Mouse (Mus musculus): Measurements from ENCODE around the gene Smarcd1. TPM values are rescaled to one million over a fixed set of nuclear protein-coding genes. Genes with fewer than 3 reads are reported as not detected.

The Smarcd1 gene
- polyA plus RNA-seq, 1 experiment from 2014 or later: 29.9 TPM

GRCm38 (mm10) chr15:99669392-99669791 lies 32.5 kb upstream of the Smarcd1 start:
- Histone ChIP-seq H3K9me3 (no peaks in the 10 kb centered on the region), H3K4me1 (peaks cover 25% of the 10 kb centered on the region), H3K9ac (no peak overlapping the region), H3K27ac (no peak overlapping the region), H3K27me3 (peaks cover 88% of the 10 kb centered on the region), H3K4me2 (no peak overlapping the region), H3K36me3 (no peaks in the 10 kb centered on the region), H3K4me3 (no peak overlapping the region)
- 8% methylated on average over 1 of the region's 1 CpGs for WGBS
- ATAC-seq (ENCODE audit: insufficient number of reproducible peaks, low FRiP score, low TSS enrichment, low read depth): no peak

- peak; percentile 52; the same call in 1 of the 2 replicates for ATAC-seq (ENCODE audit: insufficient number of reproducible peaks, low FRiP score, low TSS enrichment, low read depth)
- Histone ChIP-seq H3K9ac (peak within 1 kb of the TSS; percentile 37), H3K36me3 (no peaks in the 10 kb centered on the region), H3K4me3 (peak within 1 kb of the TSS; percentile 57), H3K4me1 (peaks cover 16% of the 10 kb centered on the region), H3K27ac (no peak within 1 kb of the TSS), H3K9me3 (no peaks in the 10 kb centered on the region), H3K4me2 (peak within 1 kb of the TSS; percentile 98), H3K27me3 (peaks cover 85% of the 10 kb centered on the region)
- under 1% methylated on average over 53 of the region's 74 CpGs for WGBS
Observed at GRCm38 (mm10) chr15:99670154-99670821, 31.6 kb upstream of the Smarcd1 start, which contains the start of gene Asic1. Gene Asic1, plus strand, starts transcription at chr15:99670368.

- H3K27me3 ChIP-seq: peaks cover 77% of the 10 kb centered on the region
- peak overlapping the region; percentile 57 for H3K4me3 ChIP-seq
- peaks cover 16% of the 10 kb centered on the region for H3K4me1 ChIP-seq
- H3K36me3 ChIP-seq: no peaks in the 10 kb centered on the region
- peak overlapping the region; percentile 37 for H3K9ac ChIP-seq
- H3K27ac ChIP-seq: no peak overlapping the region
- no peak for ATAC-seq (ENCODE audit: insufficient number of reproducible peaks, low FRiP score, low TSS enrichment, low read depth)
- WGBS: 33% methylated on average over 5 of the region's 17 CpGs
- peak overlapping the region; percentile 98 for H3K4me2 ChIP-seq
- no peaks in the 10 kb centered on the region for H3K9me3 ChIP-seq
Observed at GRCm38 (mm10) chr15:99670964-99671670, 30.8 kb upstream of the Smarcd1 start.

- Histone ChIP-seq H3K4me1 (peaks cover 16% of the 10 kb centered on the region), H3K27me3 (peaks cover 70% of the 10 kb centered on the region), H3K9me3 (no peaks in the 10 kb centered on the region), H3K27ac (no peak overlapping the region), H3K9ac (no peak overlapping the region), H3K36me3 (no peaks in the 10 kb centered on the region), H3K4me3 (no peak overlapping the region), H3K4me2 (no peak overlapping the region)
- no peak for ATAC-seq (ENCODE audit: insufficient number of reproducible peaks, low FRiP score, low TSS enrichment, low read depth)
- 68% methylated on average over 14 of the region's 14 CpGs for WGBS
Observed at GRCm38 (mm10) chr15:99671783-99672182, 30.1 kb upstream of the Smarcd1 start.

GRCm38 (mm10) chr15:99674866-99675265 lies 27.1 kb upstream of the Smarcd1 start:
- Histone ChIP-seq H3K36me3 (no peaks in the 10 kb centered on the region), H3K4me1 (peaks cover 22% of the 10 kb centered on the region), H3K4me2 (no peak overlapping the region), H3K4me3 (no peak overlapping the region), H3K27me3 (peaks cover 51% of the 10 kb centered on the region), H3K9me3 (no peaks in the 10 kb centered on the region), H3K9ac (no peak overlapping the region), H3K27ac (no peak overlapping the region)
- ATAC-seq (ENCODE audit: insufficient number of reproducible peaks, low FRiP score, low TSS enrichment, low read depth): no peak
- WGBS: 80% methylated on average over 3 of the region's 3 CpGs

- no peaks in the 10 kb centered on the region for H3K36me3 ChIP-seq
- H3K9me3 ChIP-seq: no peaks in the 10 kb centered on the region
- ATAC-seq (ENCODE audit: insufficient number of reproducible peaks, low FRiP score, low TSS enrichment, low read depth): no peak
- H3K4me2 ChIP-seq: no peak overlapping the region
- H3K4me3 ChIP-seq: no peak overlapping the region
- no peak overlapping the region for H3K27ac ChIP-seq
- H3K4me1 ChIP-seq: peaks cover 9% of the 10 kb centered on the region
- H3K9ac ChIP-seq: no peak overlapping the region
- 48% methylated on average over 8 of the region's 8 CpGs for WGBS
- H3K27me3 ChIP-seq: peaks cover 29% of the 10 kb centered on the region
Observed at GRCm38 (mm10) chr15:99677089-99677488, 24.8 kb upstream of the Smarcd1 start.

GRCm38 (mm10) chr15:99678063-99678800 lies 23.7 kb upstream of the Smarcd1 start:
- no peak overlapping the region for H3K27ac ChIP-seq
- H3K4me3 ChIP-seq: no peak overlapping the region
- no peak overlapping the region for H3K4me2 ChIP-seq
- peaks cover 18% of the 10 kb centered on the region for H3K27me3 ChIP-seq
- H3K36me3 ChIP-seq: no peaks in the 10 kb centered on the region
- peaks cover 9% of the 10 kb centered on the region for H3K4me1 ChIP-seq
- H3K9me3 ChIP-seq: no peaks in the 10 kb centered on the region
- ATAC-seq (ENCODE audit: insufficient number of reproducible peaks, low FRiP score, low TSS enrichment, low read depth): no peak
- 15% methylated on average over 13 of the region's 13 CpGs for WGBS
- H3K9ac ChIP-seq: no peak overlapping the region

GRCm38 (mm10) chr15:99679008-99679407 lies 22.9 kb upstream of the Smarcd1 start:
- Histone ChIP-seq H3K4me1 (peaks cover 9% of the 10 kb centered on the region), H3K4me3 (no peak overlapping the region), H3K36me3 (no peaks in the 10 kb centered on the region), H3K27ac (no peak overlapping the region), H3K9ac (no peak overlapping the region), H3K27me3 (peaks cover 11% of the 10 kb centered on the region), H3K4me2 (no peak overlapping the region), H3K9me3 (no peaks in the 10 kb centered on the region)
- ATAC-seq (ENCODE audit: insufficient number of reproducible peaks, low FRiP score, low TSS enrichment, low read depth): no peak
- 49% methylated on average over 7 of the region's 7 CpGs for WGBS

GRCm38 (mm10) chr15:99682880-99683279 lies 19.0 kb upstream of the Smarcd1 start:
- H3K27ac ChIP-seq: no peak overlapping the region
- WGBS: 90% methylated on average over 7 of the region's 7 CpGs
- 0 out of 2 replicates have a peak, but pooled peaks cover 5% of the 10 kb centered on the region for H3K27me3 ChIP-seq
- H3K9me3 ChIP-seq: no peaks in the 10 kb centered on the region
- ATAC-seq (ENCODE audit: insufficient number of reproducible peaks, low FRiP score, low TSS enrichment, low read depth): no peak
- H3K36me3 ChIP-seq: no peaks in the 10 kb centered on the region
- H3K4me1 ChIP-seq: peaks cover 6% of the 10 kb centered on the region
- no peak overlapping the region for H3K4me3 ChIP-seq
- no peak overlapping the region for H3K9ac ChIP-seq
- H3K4me2 ChIP-seq: no peak overlapping the region

GRCm38 (mm10) chr15:99684156-99684555 lies 17.8 kb upstream of the Smarcd1 start:
- no peak overlapping the region for H3K4me2 ChIP-seq
- no peaks in the 10 kb centered on the region for H3K4me1 ChIP-seq
- H3K9ac ChIP-seq: no peak overlapping the region
- H3K4me3 ChIP-seq: no peak overlapping the region
- H3K27ac ChIP-seq: no peak overlapping the region
- ATAC-seq (ENCODE audit: insufficient number of reproducible peaks, low FRiP score, low TSS enrichment, low read depth): no peak
- H3K9me3 ChIP-seq: no peaks in the 10 kb centered on the region
- H3K27me3 ChIP-seq: 0 out of 2 replicates have a peak, but pooled peaks cover 3% of the 10 kb centered on the region
- WGBS: 92% methylated on average over 5 of the region's 5 CpGs
- H3K36me3 ChIP-seq: no peaks in the 10 kb centered on the region

- H3K27ac ChIP-seq: no peak overlapping the region
- no peak overlapping the region for H3K4me3 ChIP-seq
- WGBS: 8% methylated on average over 4 of the region's 4 CpGs
- no peak for ATAC-seq (ENCODE audit: insufficient number of reproducible peaks, low FRiP score, low TSS enrichment, low read depth)
- H3K4me2 ChIP-seq: no peak overlapping the region
- peaks cover 27% of the 10 kb centered on the region for H3K27me3 ChIP-seq
- no peak overlapping the region for H3K9ac ChIP-seq
- no peaks in the 10 kb centered on the region for H3K9me3 ChIP-seq
- H3K4me1 ChIP-seq: 0 out of 2 replicates have a peak, but pooled peaks cover 2% of the 10 kb centered on the region
- no peaks in the 10 kb centered on the region for H3K36me3 ChIP-seq
Observed at GRCm38 (mm10) chr15:99688712-99689111, 13.2 kb upstream of the Smarcd1 start.

- 0 out of 2 replicates have a peak, but pooled peaks cover 2% of the 10 kb centered on the region for H3K4me1 ChIP-seq
- no peak overlapping the region for H3K27ac ChIP-seq
- no peak overlapping the region for H3K4me2 ChIP-seq
- ATAC-seq (ENCODE audit: insufficient number of reproducible peaks, low FRiP score, low TSS enrichment, low read depth): no peak
- H3K9me3 ChIP-seq: no peaks in the 10 kb centered on the region
- no peak overlapping the region for H3K9ac ChIP-seq
- H3K4me3 ChIP-seq: no peak overlapping the region
- 12% methylated on average over 4 of the region's 4 CpGs for WGBS
- peaks cover 37% of the 10 kb centered on the region for H3K27me3 ChIP-seq
- H3K36me3 ChIP-seq: no peaks in the 10 kb centered on the region
Observed at GRCm38 (mm10) chr15:99690924-99691323, 11.0 kb upstream of the Smarcd1 start.

Data from limb, embryonic 15.5 days (tissue).